Mouse (Mus musculus) bone marrow macrophage, adult 2 months (primary cell): ENCODE measurements around the gene H3f3a.

Source experiments
- CTCF ChIP-seq: IDR thresholded peaks from 2 replicates; pipeline ENCODE4 v1.5.1; 2012; ENCODE audit warnings: low read depth, mild to moderate bottlenecking, low read length, moderate library complexity
- POLR2A ChIP-seq: IDR thresholded peaks from 2 replicates; pipeline ENCODE4 v1.6.1; 2012; ENCODE audit warnings: mild to moderate bottlenecking, low read depth, low read length, borderline replicate concordance

- TF ChIP-seq POLR2A (no peak), CTCF (peak; percentile 36)
Measured at GRCm38 (mm10) chr1:180811596-180812462, 1.9 kb downstream of the H3f3a start.
